Mouse (Mus musculus): Measurements from ENCODE around the gene Gm15013. TPM values are rescaled to one million over a fixed set of nuclear protein-coding genes. Genes with fewer than 3 reads are reported as not detected.
"Not testable (repeated sequence)": the region's sequence is repeated elsewhere in the genome, so short reads cannot be mapped to it uniquely, and the experiment has no call there.

Gene Gm15013
- total RNA-seq (2022) = not detected

- no peak for DNase-seq
These were observed at the start of gene Gm15013 for GRCm38 (mm10) chrX:139714381-139714780. Gene Gm15013, minus strand, starts transcription at chrX:139714481.

- no peak for DNase-seq
These were observed 48.3 kb upstream of the Gm15013 start for GRCm38 (mm10) chrX:139762546-139762945.

GRCm38 (mm10) chrX:139758634-139759033 lies 44.4 kb upstream of the Gm15013 start:
- not testable (repeated sequence) for DNase-seq

GRCm38 (mm10) chrX:139751855-139752254 lies 37.6 kb upstream of the Gm15013 start:
- no peak for DNase-seq

- no peak for DNase-seq
These were observed 22.8 kb upstream of the Gm15013 start for GRCm38 (mm10) chrX:139737066-139737465.

GRCm38 (mm10) chrX:139730541-139730940 lies 16.3 kb upstream of the Gm15013 start:
- no peak for DNase-seq

GRCm38 (mm10) chrX:139722350-139722749 lies 8.1 kb upstream of the Gm15013 start:
- no peak for DNase-seq

- peak; percentile 75 for DNase-seq
These were observed 29.2 kb downstream of the Gm15013 start, which contains the start of gene Tbc1d8b for GRCm38 (mm10) chrX:139684775-139685695. Gene Tbc1d8b, plus strand, starts transcription at chrX:139684996.

- no peak for DNase-seq
These were observed 29.9 kb downstream of the Gm15013 start for GRCm38 (mm10) chrX:139684410-139684774.

GRCm38 (mm10) chrX:139665829-139666228 lies 48.5 kb downstream of the Gm15013 start:
- DNase-seq = no peak

Other genes starting within 250 kb of the Gm15013 start
- 1 to 10 TPM in 2 of 4 experiments, under 1 TPM in 2; 0.59 to 1.3 (median 1.0) TPM for gene D330045A20Rik, start 234.1 kb downstream of the Gm15013 start, total RNA-seq (2022)
- gene Rnf128, start 151.2 kb downstream of the Gm15013 start, total RNA-seq (2022) = 10 to 100 TPM; 45.2 to 50.9 (median 47.4) TPM
- 10 to 100 TPM in 2 of 4 experiments, 1 to 10 TPM in 2; 8.5 to 12.9 (median 10.8) TPM for gene Tbc1d8b, start 29.5 kb downstream of the Gm15013 start, total RNA-seq (2022)
- not detected for gene Ripply1, start 67.9 kb upstream of the Gm15013 start, total RNA-seq (2022)
- under 1 TPM in 1 of 4 experiments, not detected in 3; 0.15 TPM for gene Cldn2, start 86.3 kb upstream of the Gm15013 start, total RNA-seq (2022)
- gene Morc4, start 157.2 kb upstream of the Gm15013 start, total RNA-seq (2022) = 1 to 10 TPM; 3.6 to 9.3 (median 6.3) TPM

Measured in adrenal gland, adult 8-10 months (tissue).